Mouse (Mus musculus) lung, embryonic 15.5 days (tissue): ENCODE results near the gene 6030452D12Rik. TPM values are rescaled to one million over a fixed set of nuclear protein-coding genes. Genes with fewer than 3 reads are reported as not detected.
A peak's percentile ranks its signal among the peaks of the same experiment; 100 is the strongest.

Experiments used
- ATAC-seq: fragments of 200-750 bp; cut with Nextera tagmentation; 2 replicates; pipeline ENCODE4 v1.8.0; 2017; ENCODE audit warnings: moderate number of reproducible peaks, borderline replicate concordance; ENCODE audit not compliant: low FRiP score, low TSS enrichment; ENCODE audit errors: extremely low read depth
- H3K27ac ChIP-seq: fragments of 300-500 bp; sonication (generic); 2 replicates; pipeline ENCODE4 v1.5.1; 2015; ENCODE audit warnings: moderate library complexity, mild to moderate bottlenecking, inconsistent platforms
- H3K27me3 ChIP-seq: fragments of 300-500 bp; sonication (generic); 2 replicates; pipeline ENCODE4 v1.6.1; 2015; ENCODE audit warnings: inconsistent platforms
- H3K36me3 ChIP-seq: fragments of 300-500 bp; sonication (generic); 2 replicates; pipeline ENCODE4 v1.6.1; 2015; ENCODE audit warnings: inconsistent platforms
- H3K4me1 ChIP-seq: fragments of 300-500 bp; sonication (generic); 2 replicates; pipeline ENCODE4 v1.6.1; 2015; ENCODE audit warnings: inconsistent platforms
- H3K4me2 ChIP-seq: fragments of 300-500 bp; sonication (generic); 2 replicates; pipeline ENCODE4 v1.6.1; 2015; ENCODE audit warnings: inconsistent platforms, mild to moderate bottlenecking, moderate library complexity
- H3K4me3 ChIP-seq: fragments of 300-500 bp; sonication (generic); 2 replicates; pipeline ENCODE4 v1.5.1; 2015; ENCODE audit warnings: mild to moderate bottlenecking, inconsistent platforms
- H3K9ac ChIP-seq: fragments of 300-500 bp; sonication (generic); 2 replicates; pipeline ENCODE4 v1.6.1; 2015; ENCODE audit warnings: inconsistent platforms
- H3K9me3 ChIP-seq: fragments of 300-500 bp; sonication (generic); 2 replicates; pipeline ENCODE4 v1.6.1; 2016; ENCODE audit warnings: inconsistent platforms
- WGBS: fragments of 180-500 bp; shearing (Covaris S2); methylation state at CpG from one replicate; pipeline ENCODE4 v1.1.7; 2015; 5-methylcytosine and 5-hydroxymethylcytosine counted together
- polyA plus RNA-seq: library from polyadenylated mRNA; unstranded; fragments of >200 nt; fragmentation: Nextera tagmentation; extraction: Ambion mirVana; gene quantifications from 2 replicates; pipeline ENCODE4 v1.2.1, GENCODE M21; 2015

Gene 6030452D12Rik
- polyA plus RNA-seq, 1 experiment from 2014 or later: not detected

GRCm38 (mm10) chr8:106521845-106522244 is 21.5 kb downstream of the 6030452D12Rik start:
- no peaks in the 10 kb centered on the region for H3K9me3 ChIP-seq
- no peak overlapping the region for H3K9ac ChIP-seq
- no peak overlapping the region for H3K4me3 ChIP-seq
- no peak for ATAC-seq
- no peak overlapping the region for H3K4me2 ChIP-seq
- no peaks in the 10 kb centered on the region for H3K27me3 ChIP-seq
- no peaks in the 10 kb centered on the region for H3K36me3 ChIP-seq
- H3K27ac ChIP-seq: 0 out of 2 replicates have a peak overlapping the region, but pooled peaks have one; percentile 12
- WGBS: 29% methylated on average over 9 of the region's 9 CpGs
- H3K4me1 ChIP-seq: peaks cover 20% of the 10 kb centered on the region; the same call in 1 of the 2 replicates

GRCm38 (mm10) chr8:106526725-106527124 is 26.4 kb downstream of the 6030452D12Rik start:
- H3K9ac ChIP-seq: no peak overlapping the region
- H3K4me3 ChIP-seq: no peak overlapping the region
- no peak overlapping the region for H3K27ac ChIP-seq
- ATAC-seq: no peak
- WGBS: 63% methylated on average over 6 of the region's 6 CpGs
- H3K4me1 ChIP-seq: peaks cover under 1% of the 10 kb centered on the region; the same call in 1 of the 2 replicates
- H3K36me3 ChIP-seq: no peaks in the 10 kb centered on the region
- H3K4me2 ChIP-seq: no peak overlapping the region
- no peaks in the 10 kb centered on the region for H3K27me3 ChIP-seq
- no peaks in the 10 kb centered on the region for H3K9me3 ChIP-seq

- no peaks in the 10 kb centered on the region for H3K9me3 ChIP-seq
- ATAC-seq: no peak
- no peaks in the 10 kb centered on the region for H3K36me3 ChIP-seq
- no peaks in the 10 kb centered on the region for H3K27me3 ChIP-seq
- H3K4me1 ChIP-seq: no peaks in the 10 kb centered on the region
- no peak overlapping the region for H3K4me3 ChIP-seq
- H3K27ac ChIP-seq: no peak overlapping the region
- no peak overlapping the region for H3K9ac ChIP-seq
- H3K4me2 ChIP-seq: no peak overlapping the region
- 85% methylated on average over 9 of the region's 9 CpGs for WGBS
Observed at GRCm38 (mm10) chr8:106527241-106528036, 27.1 kb downstream of the 6030452D12Rik start.

GRCm38 (mm10) chr8:106528596-106529249 is 28.4 kb downstream of the 6030452D12Rik start:
- no peaks in the 10 kb centered on the region for H3K4me1 ChIP-seq
- no peak for ATAC-seq
- no peaks in the 10 kb centered on the region for H3K9me3 ChIP-seq
- H3K27ac ChIP-seq: no peak overlapping the region
- no peaks in the 10 kb centered on the region for H3K27me3 ChIP-seq
- H3K9ac ChIP-seq: no peak overlapping the region
- no peak overlapping the region for H3K4me2 ChIP-seq
- H3K36me3 ChIP-seq: no peaks in the 10 kb centered on the region
- 69% methylated on average over 9 of the region's 9 CpGs for WGBS
- H3K4me3 ChIP-seq: no peak overlapping the region

GRCm38 (mm10) chr8:106529885-106530482 is 29.7 kb downstream of the 6030452D12Rik start:
- Histone ChIP-seq H3K4me2 (no peak overlapping the region), H3K9me3 (no peaks in the 10 kb centered on the region), H3K9ac (no peak overlapping the region), H3K4me3 (no peak overlapping the region), H3K4me1 (no peaks in the 10 kb centered on the region), H3K36me3 (no peaks in the 10 kb centered on the region), H3K27me3 (no peaks in the 10 kb centered on the region), H3K27ac (no peak overlapping the region)
- WGBS: 86% methylated on average over 10 of the region's 10 CpGs
- no peak for ATAC-seq

- Histone ChIP-seq H3K27me3 (no peaks in the 10 kb centered on the region), H3K27ac (no peak overlapping the region), H3K4me1 (no peaks in the 10 kb centered on the region), H3K9me3 (no peaks in the 10 kb centered on the region), H3K36me3 (no peaks in the 10 kb centered on the region), H3K9ac (no peak overlapping the region), H3K4me3 (no peak overlapping the region), H3K4me2 (no peak overlapping the region)
- no peak for ATAC-seq
- 76% methylated on average over 4 of the region's 4 CpGs for WGBS
Observed at GRCm38 (mm10) chr8:106530566-106530965, 30.2 kb downstream of the 6030452D12Rik start.

GRCm38 (mm10) chr8:106533709-106534108 is 33.4 kb downstream of the 6030452D12Rik start:
- no peak overlapping the region for H3K9ac ChIP-seq
- H3K36me3 ChIP-seq: no peaks in the 10 kb centered on the region
- H3K4me1 ChIP-seq: no peaks in the 10 kb centered on the region
- WGBS: 69% methylated on average over 7 of the region's 7 CpGs
- no peak overlapping the region for H3K27ac ChIP-seq
- H3K4me2 ChIP-seq: no peak overlapping the region
- ATAC-seq: no peak
- no peaks in the 10 kb centered on the region for H3K9me3 ChIP-seq
- H3K4me3 ChIP-seq: no peak overlapping the region
- H3K27me3 ChIP-seq: no peaks in the 10 kb centered on the region

GRCm38 (mm10) chr8:106534449-106534848 is 34.1 kb downstream of the 6030452D12Rik start:
- Histone ChIP-seq H3K4me2 (no peak overlapping the region), H3K4me3 (no peak overlapping the region), H3K4me1 (no peaks in the 10 kb centered on the region), H3K36me3 (no peaks in the 10 kb centered on the region), H3K27me3 (no peaks in the 10 kb centered on the region), H3K9me3 (no peaks in the 10 kb centered on the region), H3K9ac (no peak overlapping the region), H3K27ac (no peak overlapping the region)
- no peak for ATAC-seq
- 37% methylated on average over 6 of the region's 6 CpGs for WGBS

- Histone ChIP-seq H3K9me3 (no peaks in the 10 kb centered on the region), H3K4me3 (no peak overlapping the region), H3K4me2 (no peak overlapping the region), H3K27me3 (no peaks in the 10 kb centered on the region), H3K36me3 (no peaks in the 10 kb centered on the region), H3K27ac (no peak overlapping the region), H3K9ac (no peak overlapping the region), H3K4me1 (no peaks in the 10 kb centered on the region)
- WGBS: 69% methylated on average over 4 of the region's 4 CpGs
- no peak for ATAC-seq
Observed at GRCm38 (mm10) chr8:106535448-106535847, 35.1 kb downstream of the 6030452D12Rik start.

- Histone ChIP-seq H3K4me1 (no peaks in the 10 kb centered on the region), H3K27me3 (no peaks in the 10 kb centered on the region), H3K36me3 (peaks cover 7% of the 10 kb centered on the region; the same call in 1 of the 2 replicates), H3K4me3 (no peak overlapping the region), H3K9me3 (no peaks in the 10 kb centered on the region), H3K27ac (no peak overlapping the region), H3K4me2 (no peak overlapping the region), H3K9ac (no peak overlapping the region)
- 69% methylated on average over 5 of the region's 5 CpGs for WGBS
- no peak for ATAC-seq
Observed at GRCm38 (mm10) chr8:106539193-106539592, 38.9 kb downstream of the 6030452D12Rik start.

GRCm38 (mm10) chr8:106541002-106541401 is 40.7 kb downstream of the 6030452D12Rik start:
- H3K4me3 ChIP-seq: no peak overlapping the region
- 70% methylated on average over 11 of the region's 11 CpGs for WGBS
- H3K9me3 ChIP-seq: no peaks in the 10 kb centered on the region
- ATAC-seq: no peak
- no peaks in the 10 kb centered on the region for H3K4me1 ChIP-seq
- no peak overlapping the region for H3K9ac ChIP-seq
- no peak overlapping the region for H3K27ac ChIP-seq
- H3K4me2 ChIP-seq: no peak overlapping the region
- H3K27me3 ChIP-seq: no peaks in the 10 kb centered on the region
- peaks cover 9% of the 10 kb centered on the region for H3K36me3 ChIP-seq

GRCm38 (mm10) chr8:106543043-106543442 is 42.7 kb downstream of the 6030452D12Rik start:
- Histone ChIP-seq H3K36me3 (peaks cover 9% of the 10 kb centered on the region), H3K9ac (no peak overlapping the region), H3K4me2 (no peak overlapping the region), H3K4me3 (no peak overlapping the region), H3K4me1 (no peaks in the 10 kb centered on the region), H3K9me3 (no peaks in the 10 kb centered on the region), H3K27ac (no peak overlapping the region), H3K27me3 (no peaks in the 10 kb centered on the region)
- WGBS: 80% methylated on average over 8 of the region's 8 CpGs
- ATAC-seq: no peak
